Mouse (Mus musculus): ENCODE data around the gene S100a6. TPM values are rescaled to one million over a fixed set of nuclear protein-coding genes. Genes with fewer than 3 reads are reported as not detected.

S100a6 gene
- polyA plus RNA-seq, 1 experiment from 2014 or later, result 3,685 TPM

- TF ChIP-seq EP300 (optimal IDR thresholded peaks at IDR 0.05) (no peak), CTCF (IDR thresholded peaks at IDR 0.05; ENCODE audit: low read depth) (no peak)
- no peaks in the 10 kb centered on the region for H3K9me3 ChIP-seq (ENCODE audit: control insufficient read depth, low read length)
- WGBS, result 48% methylated on average over 1 of the region's 1 CpGs
- no peak overlapping the region for H3K27ac ChIP-seq (replicated peaks)
- no peaks in the 10 kb centered on the region for H3K36me3 ChIP-seq (ENCODE audit: control insufficient read depth, insufficient read depth, low read length)
- peak; percentile 10 for DNase-seq (ENCODE audit: low spot score)
- no peak overlapping the region for H3K9ac ChIP-seq (ENCODE audit: low read length)
- no peaks in the 10 kb centered on the region for H3K4me1 ChIP-seq (replicated peaks; ENCODE audit: control insufficient read depth, insufficient read depth)
- H3K27me3 ChIP-seq (ENCODE audit: control insufficient read depth, insufficient read depth, low read length), result no peaks in the 10 kb centered on the region
- no peak overlapping the region for H3K4me2 ChIP-seq (replicated peaks; ENCODE audit: low read depth)
- no peak for ATAC-seq (ENCODE audit: low FRiP score, low TSS enrichment)
- H3K4me3 ChIP-seq (ENCODE audit: low read depth, low read length), result no peak overlapping the region
These were observed 26.0 kb downstream of the S100a6 start for GRCm38 (mm10) chr3:90638511-90639275.

DNA sequence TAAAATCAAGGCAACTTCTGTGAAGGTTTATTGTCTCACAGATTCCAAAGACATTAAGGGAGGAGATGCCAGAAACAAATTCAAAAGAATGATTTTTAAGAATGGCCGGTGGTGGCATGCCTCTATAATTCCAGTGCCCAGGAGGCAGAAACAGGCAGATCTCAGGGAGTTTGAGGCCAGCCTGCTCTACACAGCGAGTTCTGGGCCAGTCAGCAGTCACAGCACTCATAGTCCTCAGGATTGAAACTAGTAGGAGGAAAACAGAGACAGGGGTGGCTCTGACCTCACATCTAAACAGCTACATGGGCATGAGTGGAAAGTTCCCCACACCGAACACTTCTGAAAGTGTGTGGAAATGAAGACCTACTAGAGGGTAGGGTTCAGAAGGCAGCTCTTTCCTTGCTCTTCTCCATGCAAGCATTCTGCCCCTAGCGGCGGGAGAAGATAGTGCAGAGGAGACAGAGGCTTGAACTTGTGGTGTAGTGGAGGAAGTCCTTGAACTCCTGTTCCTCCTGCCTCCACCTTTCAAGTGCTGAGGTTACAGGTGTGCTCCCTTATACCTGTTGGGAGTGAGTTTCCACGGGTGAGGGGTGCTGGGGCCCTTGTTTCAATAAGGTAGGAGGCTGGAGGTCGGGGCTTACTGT is 27.0 kb downstream of the S100a6 start:
- WGBS, result 56% methylated on average over 7 of the region's 7 CpGs
- no peaks in the 10 kb centered on the region for H3K9me3 ChIP-seq (ENCODE audit: control insufficient read depth, low read length)
- peak; percentile 72 for TF ChIP-seq CTCF (IDR thresholded peaks at IDR 0.05; ENCODE audit: low read depth)
- no peak for TF ChIP-seq EP300 (optimal IDR thresholded peaks at IDR 0.05)
- no peak overlapping the region for H3K4me2 ChIP-seq (replicated peaks; ENCODE audit: low read depth)
- no peaks in the 10 kb centered on the region for H3K36me3 ChIP-seq (ENCODE audit: control insufficient read depth, insufficient read depth, low read length)
- no peak overlapping the region for H3K27ac ChIP-seq (replicated peaks)
- DNase-seq (ENCODE audit: low spot score), result peak; percentile 35
- no peaks in the 10 kb centered on the region for H3K27me3 ChIP-seq (ENCODE audit: control insufficient read depth, insufficient read depth, low read length)
- no peaks in the 10 kb centered on the region for H3K4me1 ChIP-seq (replicated peaks; ENCODE audit: control insufficient read depth, insufficient read depth)
- H3K9ac ChIP-seq (ENCODE audit: low read length), result no peak overlapping the region
- no peak for ATAC-seq (ENCODE audit: low FRiP score, low TSS enrichment)
- H3K4me3 ChIP-seq (ENCODE audit: low read depth, low read length), result no peak overlapping the region

- Histone ChIP-seq H3K9ac (ENCODE audit: low read length) (no peak overlapping the region), H3K4me1 (replicated peaks; ENCODE audit: control insufficient read depth, insufficient read depth) (no peaks in the 10 kb centered on the region), H3K27ac (replicated peaks) (no peak overlapping the region), H3K36me3 (ENCODE audit: control insufficient read depth, insufficient read depth, low read length) (no peaks in the 10 kb centered on the region), H3K27me3 (ENCODE audit: control insufficient read depth, insufficient read depth, low read length) (no peaks in the 10 kb centered on the region), H3K4me2 (replicated peaks; ENCODE audit: low read depth) (no peak overlapping the region), H3K4me3 (ENCODE audit: low read depth, low read length) (no peak overlapping the region), H3K9me3 (ENCODE audit: control insufficient read depth, low read length) (no peaks in the 10 kb centered on the region)
- 78% methylated on average over 7 of the region's 7 CpGs for WGBS
- DNase-seq (ENCODE audit: low spot score) (peak; percentile 4), ATAC-seq (ENCODE audit: low FRiP score, low TSS enrichment) (no peak)
- no peak for TF ChIP-seq CTCF (IDR thresholded peaks at IDR 0.05; ENCODE audit: low read depth)
- no peak for TF ChIP-seq EP300 (optimal IDR thresholded peaks at IDR 0.05)
These were observed 28.3 kb downstream of the S100a6 start for GRCm38 (mm10) chr3:90640981-90641380.

DNA sequence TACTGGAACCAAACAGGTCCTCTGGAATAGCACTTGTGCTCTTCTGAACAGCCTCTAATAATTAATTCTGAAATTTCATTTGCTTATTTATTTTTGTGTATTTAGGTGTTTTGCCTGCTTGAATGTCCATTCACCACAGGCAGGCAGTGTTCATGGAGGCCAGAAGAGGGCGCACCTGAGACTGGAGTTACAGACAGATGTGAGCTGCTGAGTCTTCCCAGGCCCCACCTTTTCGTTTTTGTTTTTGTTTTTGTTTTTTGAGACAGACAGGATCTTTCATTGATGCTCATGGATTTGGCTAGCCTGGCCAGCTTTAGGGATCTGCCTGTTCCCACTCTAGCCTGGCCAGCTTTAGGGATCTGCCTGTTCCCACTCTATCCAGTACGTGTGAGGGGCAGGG is 31.5 kb downstream of the S100a6 start:
- Histone ChIP-seq H3K36me3 (ENCODE audit: control insufficient read depth, insufficient read depth, low read length) (no peaks in the 10 kb centered on the region), H3K4me1 (replicated peaks; ENCODE audit: control insufficient read depth, insufficient read depth) (no peaks in the 10 kb centered on the region), H3K4me3 (ENCODE audit: low read depth, low read length) (no peak overlapping the region), H3K4me2 (replicated peaks; ENCODE audit: low read depth) (no peak overlapping the region), H3K27me3 (ENCODE audit: control insufficient read depth, insufficient read depth, low read length) (no peaks in the 10 kb centered on the region), H3K9ac (ENCODE audit: low read length) (no peak overlapping the region), H3K27ac (replicated peaks) (no peak overlapping the region), H3K9me3 (ENCODE audit: control insufficient read depth, low read length) (no peaks in the 10 kb centered on the region)
- 51% methylated on average over 3 of the region's 3 CpGs for WGBS
- ATAC-seq (ENCODE audit: low FRiP score, low TSS enrichment) (no peak), DNase-seq (ENCODE audit: low spot score) (peak; percentile 48)
- TF ChIP-seq CTCF (IDR thresholded peaks at IDR 0.05; ENCODE audit: low read depth) (peak; percentile 75), EP300 (optimal IDR thresholded peaks at IDR 0.05) (no peak)

DNA sequence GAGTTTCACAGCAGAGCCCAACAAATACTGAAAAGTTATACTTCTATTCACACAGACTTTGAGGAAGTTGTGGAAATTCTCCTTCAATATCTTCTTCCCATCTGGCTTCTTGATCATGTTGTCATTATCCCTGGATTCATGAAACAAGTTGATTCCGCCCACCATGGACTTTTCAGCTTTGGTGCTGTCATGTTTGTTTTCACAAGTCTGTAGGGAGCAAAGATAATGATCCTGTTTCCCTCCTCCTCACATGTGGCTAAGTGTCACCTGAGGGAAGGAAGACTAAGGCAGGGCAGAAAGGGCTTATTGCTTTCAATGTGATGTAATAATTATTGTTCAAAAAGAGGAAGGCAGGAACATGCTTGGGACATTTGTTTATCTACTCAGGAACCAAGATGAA is 34.6 kb downstream of the S100a6 start:
- TF ChIP-seq CTCF (IDR thresholded peaks at IDR 0.05; ENCODE audit: low read depth) (no peak), EP300 (optimal IDR thresholded peaks at IDR 0.05) (no peak)
- H3K4me1 ChIP-seq (replicated peaks; ENCODE audit: control insufficient read depth, insufficient read depth), result no peaks in the 10 kb centered on the region
- WGBS, result 87% methylated on average over 1 of the region's 1 CpGs
- H3K9me3 ChIP-seq (ENCODE audit: control insufficient read depth, low read length), result no peaks in the 10 kb centered on the region
- H3K27ac ChIP-seq (replicated peaks), result no peak overlapping the region
- H3K4me3 ChIP-seq (ENCODE audit: low read depth, low read length), result no peak overlapping the region
- no peak overlapping the region for H3K4me2 ChIP-seq (replicated peaks; ENCODE audit: low read depth)
- no peaks in the 10 kb centered on the region for H3K36me3 ChIP-seq (ENCODE audit: control insufficient read depth, insufficient read depth, low read length)
- H3K9ac ChIP-seq (ENCODE audit: low read length), result no peak overlapping the region
- H3K27me3 ChIP-seq (ENCODE audit: control insufficient read depth, insufficient read depth, low read length), result no peaks in the 10 kb centered on the region
- ATAC-seq (ENCODE audit: low FRiP score, low TSS enrichment), result no peak
- peak; percentile 5 for DNase-seq (ENCODE audit: low spot score)

DNA sequence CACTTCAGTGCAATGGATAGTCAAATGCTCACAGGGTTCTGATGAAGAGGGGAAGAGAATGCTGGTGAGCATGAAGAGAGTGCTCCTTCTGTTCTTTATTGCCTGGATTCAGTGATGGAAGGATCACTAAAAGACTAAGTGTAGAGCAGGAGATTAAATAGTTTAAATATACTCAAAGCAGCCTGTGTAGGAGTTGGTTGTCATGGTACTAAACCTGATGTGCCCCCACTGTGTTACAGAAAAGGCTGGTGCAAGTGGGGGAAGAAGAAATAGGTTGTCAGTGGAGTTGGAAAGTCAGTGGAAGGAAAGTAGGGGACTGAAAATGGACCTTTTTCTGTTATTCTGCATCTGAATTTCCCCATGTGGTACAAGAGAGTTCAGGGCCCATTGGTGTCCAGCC is 36.3 kb downstream of the S100a6 start:
- DNase-seq (ENCODE audit: low spot score), result no peak
- no peak overlapping the region for H3K27ac ChIP-seq (replicated peaks)
- H3K9me3 ChIP-seq (ENCODE audit: control insufficient read depth, low read length), result no peaks in the 10 kb centered on the region
- no peaks in the 10 kb centered on the region for H3K27me3 ChIP-seq (ENCODE audit: control insufficient read depth, insufficient read depth, low read length)
- no peak overlapping the region for H3K9ac ChIP-seq (ENCODE audit: low read length)
- H3K36me3 ChIP-seq (ENCODE audit: control insufficient read depth, insufficient read depth, low read length), result no peaks in the 10 kb centered on the region
- no peak for ATAC-seq (ENCODE audit: low FRiP score, low TSS enrichment)
- TF ChIP-seq CTCF (IDR thresholded peaks at IDR 0.05; ENCODE audit: low read depth) (no peak), EP300 (optimal IDR thresholded peaks at IDR 0.05) (no peak)
- H3K4me3 ChIP-seq (ENCODE audit: low read depth, low read length), result no peak overlapping the region
- H3K4me1 ChIP-seq (replicated peaks; ENCODE audit: control insufficient read depth, insufficient read depth), result no peaks in the 10 kb centered on the region
- H3K4me2 ChIP-seq (replicated peaks; ENCODE audit: low read depth), result no peak overlapping the region

Measured in stomach, postnatal 0 days (tissue).